Mouse (Mus musculus) CD8-positive naive resting alpha-beta T cell, adult 2 months (primary cell): Measurements from ENCODE around the gene Fabp6.
A peak's percentile ranks its signal among the peaks of the same experiment; 100 is the strongest.

Experiments used
- DNase-seq, 2 experiments: peaks; one replicate each; pipeline ENCODE4 v3.0.0; 2022; ENCODE audit warnings: low read depth in 2 of 2, low spot score in 2 of 2

Fabp6 gene

GRCm38 (mm10) chr11:43589530-43590072 is 11.7 kb downstream of the Fabp6 start:
- no peak for DNase-seq

GRCm38 (mm10) chr11:43586324-43587090 is 14.8 kb downstream of the Fabp6 start, which contains the start of gene 4933415A04Rik:
TSS of gene 4933415A04Rik (plus strand) at chr11:43587040.
- peak; percentile 35 to 39 for DNase-seq

- no peak for DNase-seq
These were observed 15.9 kb downstream of the Fabp6 start for GRCm38 (mm10) chr11:43585211-43586005.

GRCm38 (mm10) chr11:43577713-43578478 is 23.4 kb downstream of the Fabp6 start:
- no peak for DNase-seq

GRCm38 (mm10) chr11:43575376-43576151 is 25.8 kb downstream of the Fabp6 start:
- DNase-seq: no peak

- no peak for DNase-seq
These were observed 26.3 kb downstream of the Fabp6 start for GRCm38 (mm10) chr11:43575061-43575375.

GRCm38 (mm10) chr11:43569595-43569994 is 31.7 kb downstream of the Fabp6 start:
- DNase-seq: no peak

- DNase-seq: no peak
These were observed 32.2 kb downstream of the Fabp6 start for GRCm38 (mm10) chr11:43569188-43569587.

- DNase-seq: peak; percentile 6 to 48
These were observed 33.1 kb downstream of the Fabp6 start for GRCm38 (mm10) chr11:43568263-43568662.

- no peak for DNase-seq
These were observed 34.6 kb downstream of the Fabp6 start for GRCm38 (mm10) chr11:43566696-43567095.

- DNase-seq: no peak
These were observed 35.5 kb downstream of the Fabp6 start for GRCm38 (mm10) chr11:43565852-43566251.

- DNase-seq: no peak
These were observed 35.9 kb downstream of the Fabp6 start for GRCm38 (mm10) chr11:43565414-43565813.

GRCm38 (mm10) chr11:43563654-43564244 is 37.6 kb downstream of the Fabp6 start:
- DNase-seq: no peak

- DNase-seq: no peak
These were observed 41.6 kb downstream of the Fabp6 start for GRCm38 (mm10) chr11:43559515-43560292.

- no peak for DNase-seq
These were observed 44.8 kb downstream of the Fabp6 start for GRCm38 (mm10) chr11:43556538-43556937.

- no peak for DNase-seq
These were observed 48.7 kb downstream of the Fabp6 start for GRCm38 (mm10) chr11:43552675-43553074.

- DNase-seq: no peak
These were observed 49.6 kb downstream of the Fabp6 start for GRCm38 (mm10) chr11:43551756-43552155.

- no peak for DNase-seq
These were observed 51.6 kb downstream of the Fabp6 start for GRCm38 (mm10) chr11:43549701-43550100.

- no peak for DNase-seq
These were observed 52.5 kb downstream of the Fabp6 start for GRCm38 (mm10) chr11:43548657-43549435.
